Mouse (Mus musculus) intestine, embryonic 15.5 days (tissue): ENCODE data around the gene Icam5. TPM values are rescaled to one million over a fixed set of nuclear protein-coding genes. Genes with fewer than 3 reads are reported as not detected.
"Not testable (repeated sequence)": the region's sequence is repeated elsewhere in the genome, so short reads cannot be mapped to it uniquely, and the experiment has no call there.

ENCODE experiments used
- ATAC-seq: fragments of 200-750 bp; cut with Nextera tagmentation; 2 replicates; pipeline ENCODE4 v1.8.0; 2017; ENCODE audit warnings: moderate TSS enrichment, moderate library complexity
- H3K27ac ChIP-seq: fragments of 300-500 bp; sonication (generic); 2 replicates; pipeline ENCODE4 v1.5.1; 2015; ENCODE audit warnings: mild to moderate bottlenecking, inconsistent platforms
- H3K27me3 ChIP-seq: fragments of 300-500 bp; sonication (generic); replicated peaks from 2 replicates; pipeline ENCODE4 v1.6.1; 2015; ENCODE audit warnings: inconsistent platforms
- H3K36me3 ChIP-seq: fragments of 300-500 bp; sonication (generic); 2 replicates; pipeline ENCODE4 v1.6.1; 2015; ENCODE audit warnings: inconsistent platforms
- H3K4me1 ChIP-seq: fragments of 300-500 bp; sonication (generic); replicated peaks from 2 replicates; pipeline ENCODE4 v1.6.1; 2015; ENCODE audit warnings: inconsistent platforms
- H3K4me2 ChIP-seq: fragments of 300-500 bp; sonication (generic); replicated peaks from 2 replicates; pipeline ENCODE4 v1.6.1; 2015; ENCODE audit warnings: mild to moderate bottlenecking, inconsistent platforms
- H3K4me3 ChIP-seq: fragments of 300-500 bp; sonication (generic); replicated peaks from 2 replicates; pipeline ENCODE4 v1.5.1; 2015; ENCODE audit warnings: inconsistent platforms
- H3K9ac ChIP-seq: fragments of 300-500 bp; sonication (generic); 2 replicates; pipeline ENCODE4 v1.6.1; 2015; ENCODE audit warnings: inconsistent platforms
- H3K9me3 ChIP-seq: fragments of 300-500 bp; sonication (generic); 2 replicates; pipeline ENCODE4 v1.6.1; 2016; ENCODE audit warnings: inconsistent platforms
- WGBS: fragments of 180-500 bp; shearing (Covaris S2); methylation state at CpG from one replicate; pipeline ENCODE4 v1.1.7; 2015; 5-methylcytosine and 5-hydroxymethylcytosine counted together
- polyA plus RNA-seq: library from polyadenylated mRNA; unstranded; fragments of >200 nt; fragmentation: Nextera tagmentation; extraction: Ambion mirVana; gene quantifications from 2 replicates; pipeline ENCODE4 v1.2.1, GENCODE M21; 2015

Gene Icam5
- polyA plus RNA-seq: 0.06 and 0.16 TPM in 2 replicates

DNA sequence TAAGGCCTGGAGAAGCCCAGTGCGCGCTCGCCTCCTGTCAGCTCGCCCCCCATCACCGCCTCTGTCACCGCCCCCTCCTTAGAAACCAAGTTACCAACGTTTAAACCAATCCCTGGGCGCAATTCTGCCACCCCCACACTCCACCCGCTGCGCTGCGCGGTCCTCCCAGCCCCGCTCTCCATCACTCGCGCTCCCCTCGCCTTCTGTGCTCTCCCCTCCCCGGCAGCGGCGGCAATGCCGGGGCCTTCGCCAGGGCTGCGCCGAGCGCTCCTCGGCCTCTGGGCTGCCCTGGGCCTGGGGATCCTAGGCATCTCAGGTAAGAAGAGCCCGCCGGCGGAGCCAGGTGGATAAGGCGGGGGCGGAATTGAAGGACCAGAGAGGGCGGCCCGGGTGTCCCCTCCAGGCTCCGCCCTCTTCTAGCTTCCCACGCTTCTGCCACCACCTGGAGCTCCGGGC, at the start of gene Icam5:
Icam5 (plus strand) TSS at position 178 of the 456 bp plus-strand sequence.
- WGBS: under 1% methylated on average over 34 of the region's 35 CpGs
- Histone ChIP-seq H3K36me3 (no peaks in the 10 kb centered on the region), H3K9me3 (no peaks in the 10 kb centered on the region), H3K4me2 (peak within 1 kb of the TSS; percentile 99), H3K27me3 (peaks cover 62% of the 10 kb centered on the region), H3K4me1 (peaks cover 55% of the 10 kb centered on the region), H3K4me3 (peak within 1 kb of the TSS; percentile 55), H3K9ac (peak within 1 kb of the TSS; percentile 50), H3K27ac (no peak within 1 kb of the TSS)
- no peak for ATAC-seq

DNA sequence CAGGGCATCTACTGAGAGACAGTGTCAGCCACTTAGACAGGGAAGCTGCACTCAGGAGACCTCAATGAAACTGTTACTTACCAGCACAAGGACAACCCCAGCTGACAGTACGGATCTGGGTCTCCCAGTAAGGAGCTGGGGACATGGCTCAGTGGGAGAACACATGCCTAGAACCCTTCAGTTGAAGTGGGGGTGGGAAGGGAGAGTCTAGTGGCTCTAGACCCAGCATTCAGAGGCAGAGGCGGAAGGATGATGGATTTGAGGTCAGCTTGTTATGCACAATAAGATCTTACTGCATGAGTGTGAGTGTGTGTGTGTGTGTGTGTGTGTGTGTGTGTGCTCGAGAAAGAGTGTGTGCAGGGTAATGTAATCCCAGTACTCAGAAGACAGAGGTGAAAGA, 49.7 kb upstream of the Icam5 start:
- no peak overlapping the region for H3K4me3 ChIP-seq
- H3K9ac ChIP-seq: no peak overlapping the region
- H3K4me1 ChIP-seq: peaks cover 11% of the 10 kb centered on the region
- H3K9me3 ChIP-seq: no peaks in the 10 kb centered on the region
- H3K27me3 ChIP-seq: no peaks in the 10 kb centered on the region
- WGBS: 65% methylated on average over 3 of the region's 3 CpGs
- H3K27ac ChIP-seq: no peak overlapping the region
- no peak overlapping the region for H3K4me2 ChIP-seq
- H3K36me3 ChIP-seq: no peaks in the 10 kb centered on the region
- no peak for ATAC-seq

DNA sequence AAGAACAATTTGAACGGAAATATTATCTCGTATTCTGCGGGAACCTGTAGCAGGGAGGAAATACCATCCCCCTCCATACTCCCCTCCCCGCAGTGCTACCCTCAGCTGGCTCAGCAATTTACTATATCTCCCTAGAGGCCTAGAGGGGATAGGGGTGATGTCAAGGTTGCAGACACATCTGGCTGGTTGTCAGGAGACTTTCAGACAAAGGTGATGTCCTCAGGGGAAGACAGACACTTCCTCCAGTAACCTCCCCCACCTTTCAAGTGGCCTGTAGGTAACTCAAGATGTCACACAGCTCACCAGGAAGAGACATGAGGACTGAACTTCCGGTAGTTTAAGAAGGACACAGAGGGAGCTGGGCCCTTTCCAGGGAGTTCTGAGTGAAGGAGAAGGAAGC, 48.7 kb upstream of the Icam5 start:
- H3K4me2 ChIP-seq: no peak overlapping the region
- WGBS: 45% methylated on average over 5 of the region's 5 CpGs
- H3K9me3 ChIP-seq: no peaks in the 10 kb centered on the region
- ATAC-seq: no peak
- no peak overlapping the region for H3K9ac ChIP-seq
- no peaks in the 10 kb centered on the region for H3K27me3 ChIP-seq
- no peaks in the 10 kb centered on the region for H3K36me3 ChIP-seq
- no peak overlapping the region for H3K4me3 ChIP-seq
- no peak overlapping the region for H3K27ac ChIP-seq
- H3K4me1 ChIP-seq: peaks cover 11% of the 10 kb centered on the region

DNA sequence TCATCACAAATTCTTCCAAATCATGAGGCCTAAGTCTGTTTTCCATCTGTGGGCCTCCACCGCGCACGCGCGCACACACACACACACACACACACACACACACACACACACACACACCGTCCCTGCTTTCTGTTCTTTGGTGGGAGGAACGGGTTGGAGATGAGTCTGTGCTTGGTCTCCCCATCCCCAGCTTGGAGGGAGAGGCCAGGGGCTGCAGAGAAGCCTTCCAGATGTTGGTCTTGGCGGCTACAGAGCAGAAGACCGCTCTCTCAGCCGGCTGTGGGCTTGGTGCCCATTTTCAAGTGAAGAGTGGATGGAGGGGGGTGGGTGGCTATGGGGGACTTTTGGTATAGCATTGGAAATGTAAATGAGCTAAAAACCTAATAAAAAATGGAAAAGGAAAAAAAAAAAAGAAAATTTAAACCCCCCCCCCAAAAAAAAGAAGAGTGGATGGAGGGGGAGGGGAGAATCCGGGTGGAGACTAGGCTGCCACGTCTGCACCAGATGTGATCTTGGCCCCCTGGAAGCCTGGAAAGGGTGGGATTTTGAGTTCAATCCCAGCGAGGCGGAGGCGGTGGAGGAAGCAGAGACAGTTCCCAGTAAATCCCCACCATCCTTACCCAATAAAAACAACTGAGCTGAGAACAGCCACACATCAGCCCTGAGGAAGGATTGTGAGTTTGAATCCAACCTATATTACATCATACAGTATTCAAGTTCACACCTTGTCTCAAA, 44.8 kb upstream of the Icam5 start:
- H3K9me3 ChIP-seq: no peaks in the 10 kb centered on the region
- H3K4me3 ChIP-seq: no peak overlapping the region
- peaks cover 7% of the 10 kb centered on the region for H3K4me1 ChIP-seq
- no peak overlapping the region for H3K4me2 ChIP-seq
- peak overlapping the region; percentile 66 for H3K27ac ChIP-seq
- WGBS: 47% methylated on average over 15 of the region's 15 CpGs
- no peaks in the 10 kb centered on the region for H3K36me3 ChIP-seq
- no peak overlapping the region for H3K9ac ChIP-seq
- H3K27me3 ChIP-seq: no peaks in the 10 kb centered on the region
- ATAC-seq: peak; percentile 86

DNA sequence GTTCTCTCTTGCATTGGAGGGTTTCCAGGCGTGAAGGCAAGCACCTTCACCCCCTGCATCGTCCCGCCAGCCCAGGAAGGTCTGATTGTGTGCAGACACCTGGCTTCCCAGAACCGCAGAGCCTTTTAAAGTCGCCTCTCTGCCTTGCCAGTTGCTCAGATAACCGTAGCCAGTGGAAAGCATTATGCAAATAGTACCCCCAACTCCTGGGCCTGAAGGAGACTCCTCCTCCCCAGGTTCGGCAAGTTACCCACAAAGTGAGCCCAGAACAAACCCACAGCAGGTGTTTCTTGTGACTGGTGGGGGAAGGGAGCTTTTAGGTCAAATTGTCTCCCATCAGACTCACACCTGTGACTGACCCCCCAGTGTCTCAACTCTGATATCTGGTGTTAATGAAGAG, 43.9 kb upstream of the Icam5 start:
- Histone ChIP-seq H3K9me3 (no peaks in the 10 kb centered on the region), H3K27ac (peak overlapping the region; percentile 66; the same call in 1 of the 2 replicates), H3K4me1 (peaks cover 8% of the 10 kb centered on the region), H3K36me3 (no peaks in the 10 kb centered on the region), H3K27me3 (no peaks in the 10 kb centered on the region), H3K4me3 (no peak overlapping the region), H3K9ac (no peak overlapping the region), H3K4me2 (no peak overlapping the region)
- 33% methylated on average over 7 of the region's 7 CpGs for WGBS
- ATAC-seq: no peak

DNA sequence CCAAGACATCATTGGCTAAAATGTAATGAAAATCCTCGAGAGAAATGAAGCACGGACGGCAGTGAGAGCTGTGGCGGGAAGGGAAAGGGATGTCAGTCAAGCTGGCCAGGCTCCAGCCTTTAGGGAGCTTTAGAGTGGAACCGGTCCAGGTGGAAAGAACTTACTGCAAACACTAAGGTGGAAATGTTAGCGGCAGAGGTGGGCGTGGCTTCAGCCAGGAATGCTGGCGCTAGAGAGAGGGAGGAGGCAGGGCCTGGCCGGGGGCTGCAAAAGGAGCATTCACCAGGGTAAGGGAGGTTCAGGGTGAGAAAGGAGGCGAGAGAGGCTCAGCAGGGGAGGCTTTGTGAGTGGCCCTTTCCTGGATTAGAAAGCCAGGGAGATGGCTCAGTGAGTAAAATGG, 41.0 kb upstream of the Icam5 start:
- no peaks in the 10 kb centered on the region for H3K27me3 ChIP-seq
- H3K9me3 ChIP-seq: no peaks in the 10 kb centered on the region
- peak overlapping the region; percentile 32; the same call in 1 of the 2 replicates for H3K27ac ChIP-seq
- peak overlapping the region; percentile 38; the same call in 1 of the 2 replicates for H3K4me2 ChIP-seq
- WGBS: 6% methylated on average over 10 of the region's 10 CpGs
- no peak overlapping the region for H3K4me3 ChIP-seq
- H3K4me1 ChIP-seq: peaks cover 14% of the 10 kb centered on the region
- no peaks in the 10 kb centered on the region for H3K36me3 ChIP-seq
- ATAC-seq: no peak
- H3K9ac ChIP-seq: peak overlapping the region; percentile 15; the same call in 1 of the 2 replicates

DNA sequence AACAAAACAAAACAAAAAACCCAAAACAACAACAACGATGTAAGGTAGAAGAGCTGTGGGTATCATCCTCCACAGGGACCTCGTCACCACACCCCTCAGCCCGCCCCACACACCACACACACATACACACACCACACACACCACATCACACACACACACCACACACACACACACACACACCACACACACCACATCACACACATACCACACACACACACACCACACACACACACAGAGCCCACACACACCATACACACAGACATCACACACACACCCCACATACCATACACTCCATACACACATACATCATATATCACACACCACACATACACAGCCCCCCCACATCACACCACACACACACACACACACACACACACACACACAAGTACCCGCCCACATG, 40.3 kb upstream of the Icam5 start:
- no peaks in the 10 kb centered on the region for H3K36me3 ChIP-seq
- WGBS: 96% methylated on average over 4 of the region's 4 CpGs
- H3K4me3 ChIP-seq: no peak overlapping the region
- H3K27ac ChIP-seq: no peak overlapping the region
- no peaks in the 10 kb centered on the region for H3K9me3 ChIP-seq
- no peak overlapping the region for H3K4me2 ChIP-seq
- H3K27me3 ChIP-seq: no peaks in the 10 kb centered on the region
- H3K4me1 ChIP-seq: peaks cover 14% of the 10 kb centered on the region
- no peak for ATAC-seq
- H3K9ac ChIP-seq: no peak overlapping the region

DNA sequence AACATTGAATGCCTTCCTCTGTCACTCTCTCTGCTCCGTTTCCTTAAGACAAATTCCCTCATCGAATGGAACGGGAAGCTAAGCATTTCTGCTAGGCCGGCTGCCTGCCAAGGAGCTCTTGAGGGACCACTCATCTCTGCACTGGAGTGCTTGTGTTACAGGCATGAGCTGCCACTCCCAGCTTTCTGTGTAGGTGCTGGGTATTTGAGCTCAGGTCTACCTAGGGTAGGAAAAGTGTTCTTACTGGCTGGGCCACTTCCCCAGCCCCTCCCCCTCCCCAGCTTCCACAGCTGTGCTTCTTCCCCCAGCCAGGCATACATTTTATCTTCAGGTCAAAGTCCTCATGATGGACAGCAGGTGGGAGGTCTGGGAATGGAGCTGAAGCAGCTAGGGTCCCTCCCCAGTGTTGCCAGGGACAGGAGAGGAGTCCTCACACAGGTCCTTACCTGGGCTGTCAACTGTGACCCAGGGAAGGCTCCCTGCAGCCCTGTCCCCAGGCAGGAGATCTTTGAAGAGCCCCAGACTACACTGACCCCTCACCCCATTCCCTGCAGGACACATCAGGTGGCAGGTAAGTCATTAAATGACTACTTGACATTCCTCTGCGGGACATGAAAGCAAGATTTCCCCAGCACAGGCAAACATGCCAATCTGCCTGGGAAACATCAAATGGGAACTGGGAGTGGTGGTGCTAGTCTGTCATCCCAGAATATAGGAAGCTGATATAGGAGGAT, 38.5 kb upstream of the Icam5 start:
- Histone ChIP-seq H3K4me3 (no peak overlapping the region), H3K9me3 (no peaks in the 10 kb centered on the region), H3K9ac (no peak overlapping the region), H3K4me1 (peaks cover 14% of the 10 kb centered on the region), H3K27me3 (no peaks in the 10 kb centered on the region), H3K36me3 (no peaks in the 10 kb centered on the region), H3K4me2 (0 out of 2 replicates have a peak overlapping the region, but pooled peaks have one; percentile 4), H3K27ac (peak overlapping the region; percentile 4; the same call in 1 of the 2 replicates)
- WGBS: 28% methylated on average over 5 of the region's 5 CpGs
- ATAC-seq: peak; percentile 82

DNA sequence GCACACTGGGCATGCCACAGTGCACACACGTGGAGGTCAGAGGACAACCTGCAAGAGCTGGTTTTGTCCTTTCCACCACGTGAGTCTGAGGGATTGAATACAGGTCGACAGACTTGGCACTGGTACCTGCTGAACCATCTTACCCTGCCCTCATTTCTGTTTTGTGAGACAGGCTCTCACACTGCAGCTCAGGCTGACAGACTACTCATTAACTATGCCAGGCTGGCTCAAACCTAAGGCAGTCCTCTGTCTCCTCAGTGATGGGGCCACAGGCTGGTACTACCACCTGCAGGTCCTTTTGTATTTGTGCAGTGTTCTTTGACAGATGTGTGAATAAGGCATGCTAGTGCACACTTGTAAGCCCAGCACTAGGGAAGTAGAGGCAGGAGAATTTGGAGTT, 36.8 kb upstream of the Icam5 start:
- Histone ChIP-seq H3K9ac (no peak overlapping the region), H3K4me1 (peaks cover 14% of the 10 kb centered on the region), H3K4me3 (no peak overlapping the region), H3K9me3 (no peaks in the 10 kb centered on the region), H3K27me3 (no peaks in the 10 kb centered on the region), H3K4me2 (no peak overlapping the region), H3K36me3 (no peaks in the 10 kb centered on the region), H3K27ac (no peak overlapping the region)
- 75% methylated on average over 3 of the region's 3 CpGs for WGBS
- ATAC-seq: no peak

DNA sequence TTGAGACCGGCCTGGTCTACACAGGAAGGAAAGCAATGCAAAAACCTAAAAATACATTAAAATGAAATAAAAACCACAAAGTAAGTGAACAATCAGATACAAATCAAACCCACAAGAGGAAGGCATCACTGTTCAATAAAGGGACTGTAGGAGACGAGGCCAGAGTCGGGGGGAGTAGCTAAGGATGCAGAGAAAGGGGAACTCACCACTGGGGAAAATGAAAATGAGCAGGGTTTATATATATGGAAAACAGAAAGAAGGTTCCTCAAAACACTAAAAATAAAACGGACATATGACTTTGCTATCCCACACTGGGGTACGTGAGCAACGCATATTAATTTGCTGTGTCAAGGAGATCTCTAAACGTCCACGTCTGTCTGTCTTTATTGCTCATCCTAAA, 34.8 kb upstream of the Icam5 start:
- no peaks in the 10 kb centered on the region for H3K9me3 ChIP-seq
- no peak overlapping the region for H3K9ac ChIP-seq
- 88% methylated on average over 8 of the region's 8 CpGs for WGBS
- no peak for ATAC-seq
- no peak overlapping the region for H3K4me2 ChIP-seq
- no peak overlapping the region for H3K4me3 ChIP-seq
- no peaks in the 10 kb centered on the region for H3K27me3 ChIP-seq
- no peak overlapping the region for H3K27ac ChIP-seq
- peaks cover 7% of the 10 kb centered on the region for H3K4me1 ChIP-seq
- H3K36me3 ChIP-seq: no peaks in the 10 kb centered on the region

DNA sequence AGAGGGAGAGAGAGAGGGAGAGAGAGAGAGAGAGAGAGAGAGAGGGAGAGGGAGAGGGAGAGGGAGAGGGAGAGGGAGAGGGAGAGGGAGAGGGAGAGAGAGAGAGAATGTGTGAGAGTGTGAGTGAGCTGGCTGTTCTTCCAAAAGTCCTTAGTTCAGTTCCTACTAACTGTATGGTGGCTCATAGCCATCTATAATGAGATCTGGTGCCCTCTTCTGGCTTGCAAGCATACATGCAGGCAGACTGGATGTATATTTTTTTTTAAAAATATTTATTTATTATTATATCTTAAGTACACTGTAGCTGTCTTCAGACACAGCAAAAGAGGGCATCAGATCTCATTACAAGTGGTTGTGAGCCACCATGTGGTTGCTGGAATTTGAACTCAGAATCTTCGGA, 33.5 kb upstream of the Icam5 start:
- 55% methylated on average over 1 of the region's 1 CpGs for WGBS
- H3K4me1 ChIP-seq, H3K27ac ChIP-seq, ATAC-seq, H3K36me3 ChIP-seq, H3K4me2 ChIP-seq, H3K9me3 ChIP-seq, H3K9ac ChIP-seq, H3K4me3 ChIP-seq, H3K27me3 ChIP-seq: not testable (repeated sequence)

DNA sequence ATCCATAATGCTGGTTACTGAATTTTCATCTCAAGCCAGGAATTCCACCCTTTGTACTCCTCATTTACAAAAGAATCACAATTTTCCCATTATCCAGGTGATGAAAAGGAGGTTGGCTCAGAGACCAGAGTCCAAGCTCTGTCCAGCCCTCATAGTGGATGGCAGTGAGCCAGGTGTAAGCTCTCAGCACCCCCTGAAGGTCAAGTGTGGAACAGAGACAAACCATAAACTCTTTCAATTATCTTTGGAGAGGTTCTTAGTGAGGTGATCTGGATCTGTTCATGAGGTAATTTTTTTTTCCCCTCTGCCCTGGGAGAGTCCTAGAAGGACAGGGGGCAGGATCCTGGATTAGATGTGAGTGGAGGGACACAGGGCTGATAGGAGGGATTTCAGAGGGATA, 31.1 kb upstream of the Icam5 start:
- Histone ChIP-seq H3K9ac (no peak overlapping the region), H3K4me2 (no peak overlapping the region), H3K27me3 (no peaks in the 10 kb centered on the region), H3K36me3 (peaks cover 10% of the 10 kb centered on the region; the same call in 1 of the 2 replicates), H3K4me1 (0 out of 2 replicates have a peak, but pooled peaks cover 2% of the 10 kb centered on the region), H3K9me3 (no peaks in the 10 kb centered on the region), H3K4me3 (no peak overlapping the region), H3K27ac (no peak overlapping the region)
- ATAC-seq: no peak
